Comparison of ENCODE assay signal across 8 mouse cellular contexts in genomic region chr10:60350805-60351167, GRCm38 (mm10). TPM values are rescaled to one million over a fixed set of nuclear protein-coding genes. Genes with fewer than 3 reads are reported as not detected.
DNase-seq lines count a peak whose midpoint lies in the region; ATAC-seq lines count a peak whose summit lies in the region.

No protein-coding gene starts in this region.

- peak overlapping the region; percentile 84 for H3K27ac ChIP-seq in hindbrain, embryonic 10.5 days
- H3K27ac ChIP-seq in hindbrain, embryonic 16.5 days (ENCODE audit: low read depth, low read length): no peak overlapping the region
- peak overlapping the region; percentile 81 for H3K27ac ChIP-seq in limb, embryonic 13.5 days
- peak overlapping the region; percentile 94 for H3K27ac ChIP-seq in stomach, embryonic 15.5 days

- H3K9ac ChIP-seq in hindbrain, embryonic 16.5 days (ENCODE audit: low read depth, low read length): no peak overlapping the region
- H3K9ac ChIP-seq in limb, embryonic 13.5 days: no peak overlapping the region
- no peak overlapping the region for H3K9ac ChIP-seq in stomach, embryonic 15.5 days

- H3K4me1 ChIP-seq in hindbrain, embryonic 10.5 days (replicated peaks): peaks cover 83% of the 10 kb centered on the region
- H3K4me1 ChIP-seq in hindbrain, embryonic 16.5 days (ENCODE audit: control insufficient read depth, insufficient read depth, low read depth, low read length): peaks cover 18% of the 10 kb centered on the region
- peaks cover 69% of the 10 kb centered on the region for H3K4me1 ChIP-seq in limb, embryonic 13.5 days
- H3K4me1 ChIP-seq in stomach, embryonic 15.5 days: peaks cover 64% of the 10 kb centered on the region

- no peak overlapping the region for H3K4me3 ChIP-seq in hindbrain, embryonic 10.5 days
- H3K4me3 ChIP-seq in hindbrain, embryonic 16.5 days (ENCODE audit: low read length): no peak overlapping the region
- peak overlapping the region; percentile 24 for H3K4me3 ChIP-seq in limb, embryonic 13.5 days
- peak overlapping the region; percentile 17; the same call in 1 of the 2 replicates for H3K4me3 ChIP-seq in stomach, embryonic 15.5 days (replicated peaks)

- ATAC-seq in hindbrain, embryonic 16.5 days: no peak
- peak; percentile 71 for ATAC-seq in limb, embryonic 13.5 days (ENCODE audit: low FRiP score, low read depth)
- peak; percentile 38 for ATAC-seq in stomach, embryonic 15.5 days (ENCODE audit: insufficient read depth, low FRiP score, low read depth)

- H3K4me2 ChIP-seq in hindbrain, embryonic 16.5 days (ENCODE audit: low read length): no peak overlapping the region
- peak overlapping the region; percentile 43 for H3K4me2 ChIP-seq in limb, embryonic 13.5 days (replicated peaks)
- H3K4me2 ChIP-seq in stomach, embryonic 15.5 days: peak overlapping the region; percentile 80

- 44% methylated on average over 3 of the region's 3 CpGs for WGBS in hindbrain, embryonic 10.5 days
- WGBS in hindbrain, embryonic 16.5 days: 51% methylated on average over 3 of the region's 3 CpGs
- WGBS in limb, embryonic 13.5 days: 25% methylated on average over 3 of the region's 3 CpGs
- 13% methylated on average over 3 of the region's 3 CpGs for WGBS in stomach, embryonic 15.5 days

- H3K9me3 ChIP-seq in hindbrain, embryonic 10.5 days: no peaks in the 10 kb centered on the region
- no peaks in the 10 kb centered on the region for H3K9me3 ChIP-seq in hindbrain, embryonic 16.5 days (ENCODE audit: control insufficient read depth, low read length)
- no peaks in the 10 kb centered on the region for H3K9me3 ChIP-seq in limb, embryonic 13.5 days
- H3K9me3 ChIP-seq in stomach, embryonic 15.5 days: no peaks in the 10 kb centered on the region

- H3K27me3 ChIP-seq in hindbrain, embryonic 10.5 days (ENCODE audit: insufficient read depth, poor library complexity, severe bottlenecking): peaks cover 36% of the 10 kb centered on the region
- H3K27me3 ChIP-seq in hindbrain, embryonic 16.5 days (replicated peaks; ENCODE audit: control insufficient read depth, insufficient read depth, low read length): peaks cover 10% of the 10 kb centered on the region
- peaks cover 26% of the 10 kb centered on the region for H3K27me3 ChIP-seq in limb, embryonic 13.5 days
- no peaks in the 10 kb centered on the region for H3K27me3 ChIP-seq in stomach, embryonic 15.5 days (replicated peaks)

- no peaks in the 10 kb centered on the region for H3K36me3 ChIP-seq in hindbrain, embryonic 10.5 days
- H3K36me3 ChIP-seq in hindbrain, embryonic 16.5 days (ENCODE audit: control insufficient read depth, insufficient read depth, low read length): no peaks in the 10 kb centered on the region
- H3K36me3 ChIP-seq in limb, embryonic 13.5 days: no peaks in the 10 kb centered on the region
- H3K36me3 ChIP-seq in stomach, embryonic 15.5 days: no peaks in the 10 kb centered on the region

- peak; percentile 76 for DNase-seq in hindbrain, embryonic 10.5 days (ENCODE audit: low spot score)
- DNase-seq in cerebellum, postnatal 10 days: peak; percentile 80 to 81
- DNase-seq in gastrocnemius, adult 18-20 months (ENCODE audit: low spot score): peak; percentile 94
- peak; percentile 97 for DNase-seq in induced T-regulatory cell, adult 2 months (ENCODE audit: low read depth)
- peak; percentile 93 for DNase-seq in naive thymus-derived CD4-positive, alpha-beta T cell, adult 2 months (ENCODE audit: low read depth)

RNA-seq across cellular contexts. Expression of gene Vsir, which starts 4.1 kb away (rescaled TPM):
- 1.8 and 2.0 TPM in 2 replicates for polyA plus RNA-seq in hindbrain, embryonic 10.5 days (2016; fragmentation: Nextera tagmentation; extraction: Ambion mirVana)
- polyA plus RNA-seq in hindbrain, embryonic 16.5 days (2015; fragmentation: Nextera tagmentation; extraction: Ambion mirVana): 2.4 TPM in 2 replicates
- 1 to 10 TPM; 3.8 to 4.6 TPM for total RNA-seq in gastrocnemius, adult 18-20 months (2021)
- 1.9 and 2.0 TPM in 2 replicates for polyA plus RNA-seq in limb, embryonic 13.5 days (2015; fragmentation: Nextera tagmentation; extraction: Ambion mirVana)
- polyA plus RNA-seq in stomach, embryonic 15.5 days (2015; fragmentation: Nextera tagmentation; extraction: Ambion mirVana): 7.0 and 7.8 TPM in 2 replicates

RNA-seq across cellular contexts. Expression of gene Gm17455, which starts 48.7 kb away (rescaled TPM):
- 6.5 and 10.1 TPM in 2 replicates for polyA plus RNA-seq in hindbrain, embryonic 10.5 days (2016; fragmentation: Nextera tagmentation; extraction: Ambion mirVana)
- 13.3 and 14.0 TPM in 2 replicates for polyA plus RNA-seq in hindbrain, embryonic 16.5 days (2015; fragmentation: Nextera tagmentation; extraction: Ambion mirVana)
- total RNA-seq in gastrocnemius, adult 18-20 months (2021): not detected
- 0.79 and 1.0 TPM in 2 replicates for polyA plus RNA-seq in limb, embryonic 13.5 days (2015; fragmentation: Nextera tagmentation; extraction: Ambion mirVana)
- 0.64 and 0.98 TPM in 2 replicates for polyA plus RNA-seq in stomach, embryonic 15.5 days (2015; fragmentation: Nextera tagmentation; extraction: Ambion mirVana)

Comparison
In these comparisons a context has a peak if more than half of its experiments do, and no peak if none do; other contexts are left out.
1. H3K4me3 ChIP-seq: peak in limb, embryonic 13.5 days (single experiment) and stomach, embryonic 15.5 days (single experiment); none in hindbrain, embryonic 10.5 days (single experiment) and hindbrain, embryonic 16.5 days (single experiment).
2. Peak in every context shown above with its lines, with median percentiles within 50 percentile points of each other: DNase-seq.